Mouse (Mus musculus) left cerebral cortex, postnatal 4 days (tissue): ENCODE data around the gene Hes7. TPM values are rescaled to one million over a fixed set of nuclear protein-coding genes. Genes with fewer than 3 reads are reported as not detected.

Source experiments
- DNase-seq: peaks from one replicate; pipeline ENCODE4 v3.0.0-alpha.2; 2022
- intact Hi-C: fragments of 180-260 bp; cut with DNase I; formaldehyde crosslinking; loops from one replicate; pipeline ENCODE4 v1.15.1; 2025
- total RNA-seq, 2 experiments: library from RNA; stranded (reverse); gene quantifications; 2 replicates each; pipeline ENCODE4 v1.2.3; 2021

Hes7 gene
- total RNA-seq, 2 experiments from 2014 or later, result 2.3 to 2.6 TPM

DNA sequence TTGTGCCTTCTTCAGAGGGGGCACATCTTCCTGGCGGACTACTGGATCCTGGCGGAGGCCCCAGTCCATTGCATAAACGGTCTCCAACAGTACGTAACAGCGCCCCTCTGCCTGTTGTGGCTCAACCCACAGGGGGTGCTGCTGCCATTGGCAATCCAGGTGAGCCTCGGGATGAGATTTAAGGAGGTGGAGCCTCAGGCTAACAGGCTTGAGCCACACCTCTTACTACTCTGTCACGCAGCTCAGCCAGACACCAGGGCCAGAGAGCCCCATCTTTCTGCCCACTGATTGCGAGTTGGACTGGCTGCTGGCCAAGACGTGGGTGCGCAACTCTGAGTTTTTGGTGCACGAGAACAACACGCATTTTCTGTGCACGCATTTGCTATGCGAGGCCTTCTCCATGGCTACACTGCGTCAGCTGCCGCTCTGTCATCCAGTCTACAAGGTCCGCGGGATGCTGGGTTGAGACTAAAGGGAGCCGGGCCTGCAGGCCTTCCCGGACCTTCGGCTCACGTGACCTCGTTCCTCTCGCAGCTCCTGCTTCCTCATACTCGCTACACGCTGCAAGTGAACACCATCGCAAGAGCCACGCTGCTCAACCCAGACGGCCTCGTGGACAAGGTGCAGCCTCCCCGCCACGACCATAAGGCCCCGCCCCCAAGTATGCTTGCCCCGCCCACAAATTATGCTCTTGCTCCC lies 13.9 kb downstream of the Hes7 start:
- peak; percentile 59 for DNase-seq
- intact Hi-C loops, result no loop called here

DNA sequence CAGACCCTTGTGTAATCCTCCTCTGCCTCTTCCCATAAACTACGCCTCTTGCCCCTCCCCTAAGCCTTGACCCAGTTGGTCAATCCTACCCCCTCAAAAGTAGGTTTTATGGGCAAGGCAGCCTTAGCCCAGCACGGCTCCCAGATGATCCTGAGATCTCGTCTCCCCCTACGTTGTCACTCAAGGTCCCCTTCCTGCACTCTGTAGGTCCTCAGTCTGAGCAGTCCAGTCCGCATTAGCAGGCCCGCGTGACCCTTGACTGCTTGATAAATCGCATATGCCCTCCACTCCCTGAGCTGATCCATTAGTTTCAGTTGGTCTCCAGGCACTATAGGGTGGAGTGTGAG lies 14.4 kb downstream of the Hes7 start:
- intact Hi-C loops, result no loop called here
- no peak for DNase-seq

DNA sequence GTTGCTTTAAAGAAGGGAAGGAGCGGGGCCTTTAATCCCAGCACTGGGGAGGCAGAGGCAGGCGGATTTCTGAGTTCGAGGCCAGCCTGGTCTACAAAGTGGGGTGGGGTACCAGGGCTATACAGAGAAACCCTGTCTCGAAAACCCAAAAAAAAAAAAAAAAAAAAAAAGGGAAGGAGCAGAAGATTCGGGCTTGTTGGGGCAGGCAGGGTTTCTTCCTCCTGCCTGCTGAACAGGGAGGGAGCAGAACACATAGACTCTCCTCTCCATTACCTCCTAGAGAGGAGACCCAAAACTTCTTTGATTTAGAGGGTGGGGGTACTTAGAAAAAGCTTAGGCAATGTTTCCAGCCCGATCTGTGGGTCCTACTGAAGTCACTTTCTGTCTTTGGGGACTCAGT lies 15.2 kb downstream of the Hes7 start:
- intact Hi-C loops, result no loop called here
- no peak for DNase-seq

DNA sequence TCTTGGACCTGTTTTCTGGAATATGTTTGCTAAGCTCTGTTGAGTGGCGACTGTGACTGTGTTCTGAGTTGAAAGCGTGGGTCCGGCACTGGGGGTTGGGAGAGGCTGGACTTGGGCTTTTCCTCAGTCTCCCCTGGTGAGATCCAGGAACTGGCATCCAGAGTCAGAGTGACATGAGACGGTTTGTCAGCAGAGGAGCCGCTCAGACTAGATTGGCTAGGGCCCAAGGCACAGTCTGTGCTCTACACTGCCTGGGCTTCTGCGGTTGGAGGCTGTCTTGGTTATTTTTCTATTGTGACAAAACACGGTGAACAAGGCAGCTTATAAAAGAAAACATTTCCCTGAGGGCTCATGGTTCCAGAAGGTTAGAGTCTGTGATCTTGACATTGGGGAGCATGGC lies 27.3 kb downstream of the Hes7 start:
- DNase-seq, result peak; percentile 31

DNA sequence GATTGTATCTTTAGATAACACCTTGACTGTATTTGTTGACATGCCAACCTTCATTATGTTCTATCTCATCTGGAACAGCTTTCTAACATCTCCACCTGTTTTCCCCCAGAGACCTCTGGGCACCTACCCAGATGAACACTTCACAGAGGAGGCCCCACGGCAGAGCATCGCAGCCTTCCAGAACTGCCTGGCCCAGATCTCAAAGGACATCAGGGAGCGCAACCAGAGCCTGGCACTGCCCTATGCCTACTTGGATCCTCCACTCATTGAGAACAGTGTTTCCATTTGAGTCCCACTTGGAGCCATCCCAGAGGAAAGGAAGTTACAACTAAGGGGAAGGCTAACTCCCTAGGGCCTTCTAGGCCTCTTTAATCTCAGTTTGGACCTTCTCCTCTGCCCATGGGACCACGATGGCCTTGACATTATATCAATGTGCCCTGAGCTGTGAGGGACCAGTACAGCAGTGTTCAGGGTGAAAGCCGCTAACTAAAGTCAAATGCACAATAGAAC lies 28.3 kb downstream of the Hes7 start:
- no peak for DNase-seq
- intact Hi-C loops, result no loop called here

More for the DNA sequence above, 27.3 kb downstream of the Hes7 start:
- intact Hi-C loops, result no loop called here

DNA sequence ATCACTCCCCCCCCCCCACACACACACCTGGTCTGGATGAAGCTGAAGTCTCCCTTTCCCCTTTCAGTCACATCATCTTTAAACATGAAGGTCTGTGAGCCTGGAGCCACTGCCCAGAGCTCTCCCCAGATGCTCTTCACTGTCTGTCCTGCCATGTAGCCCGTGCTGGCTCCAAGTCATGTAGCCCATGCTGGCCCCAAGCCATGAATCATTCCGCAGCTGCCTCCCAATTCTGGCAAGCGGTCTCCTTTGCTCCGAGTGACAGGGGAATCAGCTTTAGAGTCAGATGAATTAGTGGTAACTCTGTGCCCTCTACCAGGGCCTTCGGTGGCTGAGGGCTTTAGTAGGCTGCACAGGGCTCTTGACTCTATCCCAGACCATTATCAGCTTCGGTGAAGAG lies 29.5 kb downstream of the Hes7 start:
- intact Hi-C loops, result no loop called here
- DNase-seq, result peak; percentile 81

DNA sequence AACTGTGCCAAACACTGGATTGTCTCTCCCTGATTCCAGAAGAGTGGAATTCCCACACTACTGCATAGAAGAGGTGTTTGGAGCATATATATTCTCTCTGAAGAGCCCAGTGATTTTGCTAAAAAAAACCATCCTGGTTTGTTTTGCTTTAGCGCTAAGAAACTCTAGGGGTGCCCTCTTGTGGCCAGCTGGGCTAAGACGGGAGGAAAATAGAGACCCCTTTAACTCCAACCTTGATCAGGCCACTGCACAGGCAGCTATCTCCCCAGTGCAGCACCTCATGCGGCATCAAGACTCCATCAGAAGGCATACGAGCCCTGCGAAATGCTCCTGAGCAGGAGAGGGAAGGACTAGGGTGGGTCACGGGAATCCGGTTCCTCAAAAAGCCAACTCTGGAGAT lies 30.2 kb downstream of the Hes7 start:
- intact Hi-C loops, result no loop called here

DNA sequence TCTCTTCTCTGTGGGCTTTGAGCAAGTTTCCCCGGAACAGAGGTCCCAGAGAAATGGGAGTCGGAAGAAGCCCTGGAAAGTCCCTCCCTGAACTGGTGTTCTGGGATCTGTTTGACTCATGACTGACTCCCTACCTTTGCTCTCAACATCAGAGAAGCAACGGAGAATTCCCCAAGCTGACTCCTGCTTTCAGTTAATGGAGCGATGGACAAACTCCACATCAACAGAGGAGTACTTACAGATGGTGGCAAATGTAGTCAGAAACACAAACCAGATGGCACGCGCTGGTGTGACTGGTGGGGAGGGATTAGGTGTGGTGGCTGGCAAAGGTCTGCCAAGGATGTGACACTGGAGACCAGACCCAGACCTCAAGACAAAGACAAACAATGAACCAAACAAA lies 30.8 kb downstream of the Hes7 start:
- DNase-seq, result no peak
- intact Hi-C loops, result no loop called here

More for the DNA sequence above, 30.2 kb downstream of the Hes7 start:
- DNase-seq, result peak; percentile 82

DNA sequence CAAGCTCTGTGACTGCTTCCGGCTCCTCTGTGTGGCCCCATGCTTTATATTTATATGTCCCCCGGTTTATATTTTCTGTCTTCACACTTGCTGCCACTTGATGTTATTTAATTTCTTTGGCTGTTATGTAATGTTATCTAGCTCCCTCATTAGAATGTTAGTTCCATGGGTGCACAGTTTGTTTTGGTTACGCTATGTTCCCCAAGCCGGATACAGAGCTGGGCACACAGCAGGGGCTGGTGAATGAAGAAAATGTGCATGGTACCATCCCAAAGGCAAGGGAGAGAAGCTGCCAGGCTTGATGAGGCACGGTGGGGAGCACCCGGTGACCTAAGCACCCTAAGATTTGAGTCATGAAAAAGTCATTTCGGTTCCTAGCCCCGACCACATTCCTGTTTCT lies 33.6 kb downstream of the Hes7 start:
- intact Hi-C loops, result no loop called here
- no peak for DNase-seq

DNA sequence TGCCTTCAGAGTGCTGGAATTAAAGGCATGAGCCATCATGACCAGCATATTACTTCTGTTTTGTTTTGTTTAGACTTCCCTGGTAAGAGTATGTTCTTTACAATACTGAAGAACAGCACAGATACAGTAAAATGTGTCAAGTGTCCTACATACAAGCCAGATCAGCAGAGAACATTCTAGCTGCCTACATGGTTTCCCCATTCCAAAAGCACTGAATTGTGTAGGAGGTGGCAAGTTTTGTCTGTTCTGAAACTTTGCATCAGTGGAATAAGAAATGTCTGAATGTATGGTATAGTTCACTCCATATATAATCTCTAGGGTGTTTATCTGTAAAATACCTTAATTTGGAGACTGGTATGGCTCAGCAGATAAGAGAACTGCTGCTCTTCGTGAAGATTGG lies 35.1 kb downstream of the Hes7 start:
- intact Hi-C loops, result no loop called here
- no peak for DNase-seq

DNA sequence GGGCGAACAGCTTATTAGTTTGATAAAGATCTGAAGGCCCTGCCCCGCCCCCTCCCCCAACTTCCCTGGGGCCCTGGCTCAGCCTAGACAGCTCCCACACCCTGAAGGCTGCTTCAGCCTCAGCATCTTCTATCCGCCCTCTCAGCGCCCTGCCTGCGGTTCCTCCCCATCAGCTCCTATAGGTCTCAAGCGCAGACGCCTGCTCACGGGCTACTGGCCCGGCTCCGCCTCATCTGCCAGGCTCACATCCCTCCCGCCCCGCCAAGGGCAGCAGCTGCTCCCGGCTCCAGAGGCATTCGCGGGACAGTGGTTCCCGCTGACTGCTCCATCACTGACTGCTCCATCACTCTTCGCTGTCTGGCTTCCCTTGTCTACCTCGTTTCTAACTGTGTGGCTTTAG lies 36.6 kb downstream of the Hes7 start, which contains the start of gene Alox12b:
Gene Alox12b, plus strand, starts transcription at position 190 of the 400 bp plus-strand sequence.
- peak; percentile 64 for DNase-seq
- intact Hi-C loops, result no loop called here

DNA sequence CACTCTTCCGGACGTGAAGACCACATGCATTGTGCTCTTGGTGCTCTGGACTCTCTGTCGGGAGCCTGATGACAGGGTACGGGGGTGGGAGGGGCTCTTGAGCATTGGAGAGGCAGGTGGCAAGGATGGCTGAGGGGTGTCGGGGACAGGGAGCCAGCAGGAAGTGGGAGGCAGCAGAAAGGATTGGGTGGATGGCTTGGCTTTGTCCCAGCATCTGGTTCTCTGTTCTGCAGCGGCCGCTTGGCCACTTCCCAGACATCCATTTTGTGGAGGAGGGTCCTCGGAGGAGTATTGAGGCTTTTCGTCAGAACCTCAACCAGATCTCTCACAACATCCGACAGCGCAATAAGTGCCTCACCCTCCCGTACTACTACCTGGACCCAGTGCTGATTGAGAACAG lies 49.1 kb downstream of the Hes7 start:
- DNase-seq, result no peak
- intact Hi-C loops, result no loop called here

DNA sequence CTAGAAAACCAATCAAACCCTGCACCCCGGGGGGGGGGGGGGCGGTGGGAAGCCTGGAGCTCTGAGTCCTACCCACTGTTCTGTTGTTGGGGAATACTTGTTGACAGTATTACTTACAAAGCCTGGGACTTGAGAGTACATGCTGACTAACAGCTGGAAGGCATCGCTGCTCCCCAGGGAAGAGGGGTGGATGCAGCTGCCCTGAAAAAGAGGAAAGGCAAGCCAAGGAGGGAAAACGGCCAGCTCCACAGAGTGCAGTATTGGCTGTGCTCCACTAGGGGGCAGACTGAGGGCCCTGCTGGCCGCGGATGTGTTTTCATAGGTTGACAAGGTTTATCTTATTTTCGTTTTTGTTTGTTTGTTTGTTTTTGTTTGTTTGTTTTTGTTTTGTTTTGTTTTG lies 51.4 kb downstream of the Hes7 start:
- intact Hi-C loops, result no loop called here
- peak; percentile 60 for DNase-seq

DNA sequence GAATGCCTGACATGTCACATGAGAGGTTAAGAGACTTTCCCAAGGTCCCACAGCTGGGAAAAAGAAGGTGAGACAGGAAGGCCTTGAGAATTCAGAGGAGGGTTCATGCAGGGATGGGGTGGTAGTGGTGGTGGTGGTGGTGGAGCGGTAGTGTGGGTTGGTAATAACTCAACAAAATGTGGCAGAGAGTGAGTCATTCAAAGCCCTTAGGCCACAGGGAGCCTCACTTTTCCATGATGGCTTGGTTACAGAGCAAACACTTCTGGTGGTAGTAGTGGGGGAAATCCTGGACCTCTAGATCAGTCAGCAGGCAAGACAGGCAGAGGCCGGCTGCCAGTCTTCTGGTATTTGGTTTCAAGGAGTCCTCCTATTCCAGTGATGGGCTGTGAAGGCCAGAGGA lies 52.4 kb downstream of the Hes7 start:
- intact Hi-C loops, result no loop called here
- no peak for DNase-seq

Other genes with a start within 250 kb of the Hes7 start
- 10 to 100 TPM; 75.9 to 81.6 TPM for gene Ndel1, start 248.5 kb upstream of the Hes7 start, total RNA-seq
- gene Rnf222, start 231.9 kb upstream of the Hes7 start, total RNA-seq, result not detected
- 100 to 1,000 TPM; 866 to 875 TPM for gene Rpl26, start 218.8 kb upstream of the Hes7 start, total RNA-seq
- 1 to 10 TPM in 1 of 2 experiments, under 1 TPM in 1; 0.72 to 1.7 TPM for gene Odf4, start 193.3 kb upstream of the Hes7 start, total RNA-seq
- gene Arhgef15, start 162.9 kb upstream of the Hes7 start, total RNA-seq, result 10 to 100 TPM; 17.6 to 19.9 TPM
- gene Slc25a35, start 152.3 kb upstream of the Hes7 start, total RNA-seq, result 1 to 10 TPM; 1.1 to 2.0 TPM
- 10 to 100 TPM; 16.4 to 23.8 TPM for gene Rangrf, start 145.2 kb upstream of the Hes7 start, total RNA-seq
- 10 to 100 TPM; 35.3 to 36.6 TPM for gene Pfas, start 111.9 kb upstream of the Hes7 start, total RNA-seq
- 10 to 100 TPM; 60.8 to 64.7 TPM for gene Ctc1, start 104.5 kb upstream of the Hes7 start, total RNA-seq
- 1 to 10 TPM; 8.2 to 10.0 TPM for gene Aurkb, start 74.8 kb upstream of the Hes7 start, total RNA-seq
- 10 to 100 TPM; 23.8 to 25.2 TPM for gene Borcs6, start 60.7 kb upstream of the Hes7 start, total RNA-seq
- 10 to 100 TPM; 13.9 to 14.8 TPM for gene Tmem107, start 49.6 kb upstream of the Hes7 start, total RNA-seq
- 100 to 1,000 TPM; 579 to 594 TPM for gene Vamp2, start 31.9 kb upstream of the Hes7 start, total RNA-seq
- gene Per1, start 25.2 kb upstream of the Hes7 start, total RNA-seq, result 10 to 100 TPM; 52.8 to 58.0 TPM
- 1 to 10 TPM; 1.2 to 1.7 TPM for gene 9130213A22Rik, start 2.2 kb downstream of the Hes7 start, total RNA-seq
- 10 to 100 TPM; 10.8 to 13.1 TPM for gene Aloxe3, start 5.5 kb downstream of the Hes7 start, total RNA-seq
- under 1 TPM; 0.16 to 0.18 TPM for gene Alox12b, start 36.6 kb downstream of the Hes7 start, total RNA-seq
- 1 to 10 TPM; 1.2 to 2.5 TPM for gene Alox8, start 77.4 kb downstream of the Hes7 start, total RNA-seq
- gene Gucy2e, start 116.6 kb downstream of the Hes7 start, total RNA-seq, result under 1 TPM; 0.52 to 0.87 TPM
- gene Cntrob, start 203.4 kb downstream of the Hes7 start, total RNA-seq, result 10 to 100 TPM; 23.9 to 25.2 TPM
- 10 to 100 TPM; 67.1 to 69.1 TPM for gene Trappc1, start 203.6 kb downstream of the Hes7 start, total RNA-seq
- 10 to 100 TPM in 1 of 2 experiments, 1 to 10 TPM in 1; 8.8 to 12.6 TPM for gene Kcnab3, start 205.9 kb downstream of the Hes7 start, total RNA-seq
- gene Rnf227, start 220.1 kb downstream of the Hes7 start, total RNA-seq, result 10 to 100 TPM; 77.3 to 89.1 TPM
- gene Chd3, start 249.0 kb downstream of the Hes7 start, total RNA-seq, result 100 to 1,000 TPM; 552 to 572 TPM